Mouse (Mus musculus): Measurements from ENCODE around the gene Fam57a.

The Fam57a gene

GRCm38 (mm10) chr11:76179495-76180145 lies at the start of gene Fam57a, which contains the start of gene Vps53:
TSS of gene Fam57a (plus strand) at chr11:76179671.
TSS of gene Vps53 (minus strand) at chr11:76179647.
- peak; percentile 92 to 94 for DNase-seq

GRCm38 (mm10) chr11:76130859-76131258 lies 48.6 kb upstream of the Fam57a start:
- DNase-seq: peak; percentile 52 to 79

GRCm38 (mm10) chr11:76135641-76136437 lies 43.6 kb upstream of the Fam57a start:
- DNase-seq: no peak

GRCm38 (mm10) chr11:76137996-76138395 lies 41.5 kb upstream of the Fam57a start:
- no peak for DNase-seq

- peak; percentile 49 to 60 for DNase-seq
Observed at GRCm38 (mm10) chr11:76144386-76144785, 35.1 kb upstream of the Fam57a start.

GRCm38 (mm10) chr11:76145169-76145568 lies 34.3 kb upstream of the Fam57a start:
- DNase-seq: no peak

- no peak for DNase-seq
Observed at GRCm38 (mm10) chr11:76146187-76147010, 33.1 kb upstream of the Fam57a start.

GRCm38 (mm10) chr11:76148055-76149008 lies 31.1 kb upstream of the Fam57a start:
- DNase-seq: no peak

GRCm38 (mm10) chr11:76150980-76151379 lies 28.5 kb upstream of the Fam57a start:
- DNase-seq: no peak

GRCm38 (mm10) chr11:76153236-76153951 lies 26.1 kb upstream of the Fam57a start:
- no peak for DNase-seq

GRCm38 (mm10) chr11:76154200-76154599 lies 25.3 kb upstream of the Fam57a start:
- DNase-seq: no peak

GRCm38 (mm10) chr11:76154861-76155260 lies 24.6 kb upstream of the Fam57a start:
- DNase-seq: no peak

- DNase-seq: no peak
Observed at GRCm38 (mm10) chr11:76158375-76158774, 21.1 kb upstream of the Fam57a start.

- no peak for DNase-seq
Observed at GRCm38 (mm10) chr11:76160251-76160650, 19.2 kb upstream of the Fam57a start.

- no peak for DNase-seq
Observed at GRCm38 (mm10) chr11:76166657-76167056, 12.8 kb upstream of the Fam57a start.

GRCm38 (mm10) chr11:76167079-76167765 lies 12.2 kb upstream of the Fam57a start:
- peak; percentile 59 to 78 for DNase-seq

GRCm38 (mm10) chr11:76168976-76169375 lies 10.5 kb upstream of the Fam57a start:
- DNase-seq: peak; percentile 68 to 78

GRCm38 (mm10) chr11:76170207-76170606 lies 9.3 kb upstream of the Fam57a start:
- no peak for DNase-seq

GRCm38 (mm10) chr11:76178726-76179494 lies 561 bp upstream of the Fam57a start:
- peak in 1 of 2 experiments; percentile 41 for DNase-seq

GRCm38 (mm10) chr11:76180146-76180540 lies 672 bp downstream of the Fam57a start:
- DNase-seq: no peak
